Mouse (Mus musculus) heart, postnatal 10 days (tissue): ENCODE results near the gene F2rl3. TPM values are rescaled to one million over a fixed set of nuclear protein-coding genes. Genes with fewer than 3 reads are reported as not detected.

Experiments used
- DNase-seq, 2 experiments: peaks; one replicate each; pipeline ENCODE4 v3.0.0; 2021
- intact Hi-C: fragments of 180-260 bp; cut with DNase I; formaldehyde crosslinking; loops from one replicate; pipeline ENCODE4 v1.15.1; 2025
- total RNA-seq, 2 experiments: library from RNA; stranded (reverse); gene quantifications; 2 replicates each; pipeline ENCODE4 v1.2.3; 2021

Gene F2rl3
- 1 to 10 TPM; 3.1 to 4.3 TPM for total RNA-seq

GRCm38 (mm10) chr8:72761322-72762051 lies at the start of gene F2rl3:
F2rl3 (plus strand) TSS chr8:72761880.
- peak; percentile 37 to 51 for DNase-seq
- intact Hi-C loops, result no loop called here

- no peak for DNase-seq
- intact Hi-C loops, result no loop called here
Observed at GRCm38 (mm10) chr8:72712569-72712968, 49.1 kb upstream of the F2rl3 start.

- intact Hi-C loops, result no loop called here
- no peak for DNase-seq
Observed at GRCm38 (mm10) chr8:72716594-72716993, 45.1 kb upstream of the F2rl3 start.

GRCm38 (mm10) chr8:72720541-72720940 lies 41.1 kb upstream of the F2rl3 start:
- no peak for DNase-seq
- intact Hi-C loops, result no loop called here

GRCm38 (mm10) chr8:72722769-72723650 lies 38.7 kb upstream of the F2rl3 start, which contains the start of gene Sin3b:
Sin3b (plus strand) TSS chr8:72723285.
- peak; percentile 97 to 98 for DNase-seq
- intact Hi-C loops, result no loop called here

- DNase-seq, result peak in 1 of 2 experiments; percentile 50
- intact Hi-C loops, result no loop called here
Observed at GRCm38 (mm10) chr8:72723651-72724001, 38.1 kb upstream of the F2rl3 start.

- no peak for DNase-seq
- intact Hi-C loops, result no loop called here
Observed at GRCm38 (mm10) chr8:72728636-72729035, 33.0 kb upstream of the F2rl3 start.

GRCm38 (mm10) chr8:72735001-72735400 lies 26.7 kb upstream of the F2rl3 start:
- intact Hi-C loops, result no loop called here
- DNase-seq, result peak; percentile 29 to 39

- no peak for DNase-seq
- intact Hi-C loops, result no loop called here
Observed at GRCm38 (mm10) chr8:72736868-72737267, 24.8 kb upstream of the F2rl3 start.

- intact Hi-C loops, result no loop called here
- DNase-seq, result peak; percentile 44 to 68
Observed at GRCm38 (mm10) chr8:72746061-72746460, 15.6 kb upstream of the F2rl3 start.

GRCm38 (mm10) chr8:72749846-72750245 lies 11.8 kb upstream of the F2rl3 start:
- intact Hi-C loops, result no loop called here

GRCm38 (mm10) chr8:72750266-72750665 lies 11.4 kb upstream of the F2rl3 start:
- no peak for DNase-seq
- intact Hi-C loops, result no loop called here

More at GRCm38 (mm10) chr8:72749846-72750245, 11.8 kb upstream of the F2rl3 start:
- DNase-seq, result no peak

- DNase-seq, result no peak
- intact Hi-C loops, result no loop called here
Observed at GRCm38 (mm10) chr8:72751126-72751525, 10.6 kb upstream of the F2rl3 start.

GRCm38 (mm10) chr8:72752289-72752688 lies 9.4 kb upstream of the F2rl3 start:
- intact Hi-C loops, result no loop called here
- DNase-seq, result no peak

- intact Hi-C loops, result no loop called here
Observed at GRCm38 (mm10) chr8:72753165-72753564, 8.5 kb upstream of the F2rl3 start.

GRCm38 (mm10) chr8:72753781-72754180 lies 7.9 kb upstream of the F2rl3 start:
- intact Hi-C loops, result no loop called here
- DNase-seq, result no peak

More at GRCm38 (mm10) chr8:72753165-72753564, 8.5 kb upstream of the F2rl3 start:
- DNase-seq, result no peak

- intact Hi-C loops, result no loop called here
- DNase-seq, result no peak
Observed at GRCm38 (mm10) chr8:72756031-72756430, 5.6 kb upstream of the F2rl3 start.

GRCm38 (mm10) chr8:72756771-72757390 lies 4.8 kb upstream of the F2rl3 start:
- DNase-seq, result no peak
- intact Hi-C loops, result no loop called here

- intact Hi-C loops, result no loop called here
- DNase-seq, result no peak
Observed at GRCm38 (mm10) chr8:72757426-72758195, 4.1 kb upstream of the F2rl3 start.

GRCm38 (mm10) chr8:72758310-72758709 lies 3.4 kb upstream of the F2rl3 start:
- intact Hi-C loops, result no loop called here
- DNase-seq, result no peak

GRCm38 (mm10) chr8:72760216-72760615 lies 1.5 kb upstream of the F2rl3 start:
- DNase-seq, result no peak

More at GRCm38 (mm10) chr8:72760216-72760615, 1.5 kb upstream of the F2rl3 start:
- intact Hi-C loops, result no loop called here
